Mouse (Mus musculus): ENCODE data around the gene Gm13420.

Gm13420 gene

GRCm38 (mm10) chr2:29703104-29704081 is 48.1 kb downstream of the Gm13420 start:
- DNase-seq (ENCODE audit: low read depth in 2 of 2, low spot score in 2 of 2) = no peak

GRCm38 (mm10) chr2:29702189-29702588 is 49.3 kb downstream of the Gm13420 start:
- DNase-seq (ENCODE audit: low read depth in 2 of 2, low spot score in 2 of 2) = no peak

- no peak for DNase-seq (ENCODE audit: low read depth in 2 of 2, low spot score in 2 of 2)
Measured at GRCm38 (mm10) chr2:29701393-29701792, 50.1 kb downstream of the Gm13420 start.

DNA sequence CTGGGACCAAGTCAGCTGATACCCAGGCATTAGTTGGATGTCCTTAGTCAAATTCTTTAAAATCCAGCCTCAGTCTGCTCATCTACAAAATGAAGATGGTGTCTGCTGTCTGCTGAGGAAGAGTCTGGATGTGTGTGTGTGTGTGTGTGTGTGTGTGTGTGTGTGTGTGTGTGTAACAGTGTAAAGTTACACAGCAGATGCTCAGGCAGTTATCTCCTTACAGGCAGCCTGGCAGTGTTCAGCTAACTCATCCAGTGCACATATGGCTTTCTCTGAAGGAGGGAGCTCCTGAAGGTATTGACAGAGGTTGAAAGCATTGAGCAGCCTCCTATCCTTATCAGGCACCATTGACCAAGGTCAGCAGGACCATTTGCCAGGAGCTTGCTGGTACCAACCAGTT is 50.6 kb downstream of the Gm13420 start:
- no peak for DNase-seq (ENCODE audit: low read depth in 2 of 2, low spot score in 2 of 2)

DNA sequence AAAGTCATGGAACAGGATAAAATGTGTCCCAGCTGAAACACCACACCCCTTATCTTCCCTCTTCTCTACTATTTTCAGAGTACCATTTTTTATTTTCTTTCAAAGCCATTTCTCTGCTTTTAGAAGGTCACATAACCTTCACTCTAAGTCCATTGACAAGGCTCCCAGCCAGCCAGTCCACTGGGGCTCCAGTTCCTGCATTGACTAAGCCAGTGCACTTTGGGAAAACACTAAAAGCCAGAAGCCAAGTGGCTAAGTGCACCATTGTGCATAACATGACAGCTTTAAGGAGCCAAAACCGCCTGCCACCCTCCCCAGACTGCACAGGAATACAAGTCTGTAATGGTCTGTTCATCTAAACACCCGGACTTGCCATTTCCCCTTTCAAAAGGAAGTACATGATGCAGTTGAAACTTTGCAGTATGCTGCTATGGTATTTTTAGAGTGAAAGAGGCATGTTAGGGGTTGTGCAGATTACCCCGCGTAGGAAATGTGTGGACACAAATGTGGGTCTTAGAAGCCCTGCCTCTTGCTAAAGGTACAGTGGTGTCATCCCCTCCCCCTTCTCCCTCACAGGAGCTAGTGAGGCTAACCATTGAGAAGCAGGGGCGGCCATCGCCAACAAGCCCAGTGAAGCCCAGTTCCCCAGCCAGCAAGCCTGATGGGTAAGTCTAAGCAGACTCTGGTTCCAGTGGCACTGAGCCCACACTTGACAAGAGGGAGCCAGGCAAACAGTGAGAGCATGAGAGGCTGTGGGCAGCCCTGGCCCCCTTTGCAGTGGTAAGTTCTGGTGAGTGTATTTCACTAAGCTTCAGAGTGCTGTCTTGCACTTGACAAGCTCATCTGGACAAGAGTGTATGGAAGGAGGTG is 52.8 kb downstream of the Gm13420 start:
- DNase-seq (ENCODE audit: low read depth in 2 of 2, low spot score in 2 of 2) = no peak

DNA sequence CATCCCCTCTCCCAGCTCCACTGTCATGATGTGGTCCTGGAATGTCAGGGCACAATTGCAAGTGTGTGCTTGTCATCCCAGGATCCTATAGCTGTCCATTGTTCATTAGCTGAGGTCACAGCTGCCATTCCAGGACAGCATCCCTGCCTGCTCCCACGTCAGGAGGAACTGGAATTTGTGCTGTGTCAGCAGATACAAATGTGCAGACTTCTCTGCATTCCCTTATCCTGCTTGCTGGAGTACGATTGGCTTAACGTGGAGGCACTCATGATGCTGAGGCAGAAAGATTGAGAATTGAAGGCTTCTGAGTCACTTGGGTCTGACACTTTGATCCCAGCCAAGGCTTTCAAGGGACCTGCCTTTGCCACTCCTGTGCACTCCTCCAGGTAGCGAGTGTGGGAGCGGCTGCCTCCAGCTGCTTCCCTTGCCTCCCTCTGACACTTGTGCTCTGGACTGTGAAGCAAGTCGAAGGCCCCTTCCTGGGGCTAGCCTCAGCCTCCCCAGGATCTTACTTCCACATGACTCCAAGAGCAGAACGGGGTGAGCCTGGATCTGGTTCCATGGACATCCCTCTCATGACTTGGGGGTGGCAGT is 55.2 kb downstream of the Gm13420 start:
- no peak for DNase-seq (ENCODE audit: low read depth in 2 of 2, low spot score in 2 of 2)

Measured in CD8-positive naive resting alpha-beta T cell, adult 2 months (primary cell).